Mouse (Mus musculus) thymus, adult 2 months (tissue): ENCODE measurements around the gene Ankrd44.

Source experiments
- CTCF ChIP-seq: fragments of 200-500 bp; IDR thresholded peaks from 2 replicates; pipeline ENCODE4 v1.5.1; 2012; ENCODE audit warnings: mild to moderate bottlenecking, control low read depth, low read length, moderate library complexity, borderline replicate concordance; ENCODE audit not compliant: control insufficient read depth, poor library complexity, insufficient read depth; ENCODE audit errors: extremely low read depth
- POLR2A ChIP-seq: fragments of 200-500 bp; IDR thresholded peaks from 2 replicates; pipeline ENCODE4 v1.6.1; 2012; ENCODE audit warnings: mild to moderate bottlenecking, low read length, control low read depth, moderate library complexity; ENCODE audit not compliant: control insufficient read depth, poor library complexity, insufficient read depth; ENCODE audit errors: extremely low read depth

DNA sequence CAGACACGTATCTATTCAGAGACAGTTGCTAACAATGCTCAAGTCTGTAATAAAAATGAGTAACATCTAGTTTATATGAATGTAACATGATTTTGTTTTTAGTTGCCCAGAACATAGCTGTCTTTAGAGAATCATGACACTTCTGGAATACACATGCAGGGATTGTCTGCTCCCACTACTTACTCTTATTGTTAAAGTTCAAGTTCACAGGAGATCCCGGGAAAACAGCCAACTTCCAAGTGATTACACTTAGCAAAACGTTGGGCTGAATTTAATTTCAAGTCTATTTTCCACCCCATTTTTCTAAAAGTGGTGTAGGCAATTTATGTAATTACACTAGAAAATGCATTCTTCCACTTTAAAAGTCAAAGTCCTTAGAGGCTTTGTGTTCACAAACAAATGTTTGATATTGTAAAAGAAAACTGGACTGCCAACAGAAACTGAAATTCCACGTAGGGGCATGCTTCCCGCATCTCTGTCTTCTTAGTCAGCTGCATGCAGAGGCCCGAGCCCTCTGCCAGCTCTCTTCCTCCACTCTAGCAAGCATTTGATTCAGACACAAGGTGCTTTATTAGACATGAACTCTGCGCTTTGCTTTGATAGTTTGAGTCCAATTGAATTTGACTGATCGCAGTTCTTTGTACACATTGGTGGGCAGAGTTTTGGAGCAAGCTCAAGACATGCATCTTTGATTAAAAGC, 211.0 kb downstream of the Ankrd44 start:
- no peak for TF ChIP-seq CTCF
- TF ChIP-seq POLR2A: no peak
